Mouse (Mus musculus): ENCODE results near the gene Corin.
A peak's percentile ranks its signal among the peaks of the same experiment; 100 is the strongest.

The Corin gene

DNA sequence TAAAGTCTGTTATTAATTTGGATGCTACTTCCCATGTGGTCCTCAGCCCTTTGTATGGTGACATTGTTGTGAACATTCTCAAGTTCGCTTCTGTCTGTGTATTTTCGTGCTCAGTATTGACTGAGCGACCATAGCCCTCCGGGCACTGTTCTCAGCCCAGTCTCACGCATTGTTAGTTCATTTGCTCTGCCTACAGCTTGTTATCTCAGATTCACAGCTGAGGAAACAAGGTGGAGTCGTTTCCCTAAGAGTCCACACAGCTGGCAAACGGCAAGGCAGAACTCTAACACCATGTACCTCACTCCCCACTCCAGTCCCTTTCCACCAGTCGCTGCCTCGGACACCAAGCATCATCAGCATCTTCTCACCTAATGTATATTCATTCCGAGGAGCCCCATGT lies 63.1 kb downstream of the Corin start:
- DNase-seq: no peak

DNA sequence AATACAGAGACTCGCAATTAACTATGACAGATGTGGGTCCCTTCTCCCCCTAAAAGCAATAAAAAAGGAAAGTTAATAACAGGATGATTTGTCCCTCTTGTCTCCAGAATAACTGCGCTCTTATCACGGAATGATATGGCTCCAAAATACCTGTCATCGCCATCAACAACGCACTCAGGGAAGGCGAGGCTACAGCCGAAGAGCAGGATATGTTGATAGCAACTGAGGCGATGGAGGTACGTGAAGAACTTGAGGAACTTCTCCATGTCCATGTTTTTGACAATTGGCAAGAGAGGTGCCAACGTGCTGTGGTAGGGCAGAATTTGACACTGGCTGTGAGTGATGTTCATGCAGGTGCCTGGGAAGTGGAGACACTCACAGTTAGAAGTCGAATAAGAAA lies 69.2 kb downstream of the Corin start:
- no peak for DNase-seq

DNA sequence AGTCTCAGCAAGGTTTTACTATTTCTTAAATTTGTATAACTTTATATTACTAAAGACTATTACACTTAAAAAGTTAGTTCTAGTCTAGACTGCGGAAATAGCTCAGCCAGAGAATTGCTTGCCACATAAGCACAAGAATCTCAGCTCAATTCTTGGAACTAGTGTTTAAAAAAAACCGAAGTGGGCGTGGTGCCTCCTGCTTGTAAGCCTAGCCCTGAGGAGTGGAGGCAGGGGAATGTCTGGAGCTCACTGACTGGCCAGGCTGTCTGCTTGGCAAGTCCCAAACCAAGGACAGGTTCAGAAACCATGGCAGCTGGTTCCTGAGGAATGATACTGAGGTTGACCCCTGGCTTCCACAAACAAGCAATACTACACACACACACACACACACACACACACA lies 72.4 kb downstream of the Corin start:
- DNase-seq: no peak

DNA sequence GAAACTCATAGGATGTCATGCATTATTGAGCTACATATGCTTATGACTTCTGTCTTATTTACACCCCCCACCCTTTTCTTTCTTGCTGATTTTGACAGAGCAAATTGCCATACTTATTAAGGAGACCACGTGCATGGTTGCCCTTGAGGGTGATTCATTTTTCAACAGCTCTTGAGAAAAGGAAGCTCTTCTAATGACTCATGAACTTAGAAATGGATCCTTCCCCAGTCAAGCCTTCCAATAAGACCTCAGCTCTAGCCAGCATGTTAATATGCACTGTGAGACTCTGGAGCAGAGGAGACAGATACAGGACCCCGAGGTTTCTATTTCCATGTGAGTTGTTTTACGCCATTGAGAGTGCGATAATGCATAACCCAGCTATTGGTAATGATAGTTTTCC lies 76.7 kb downstream of the Corin start:
- no peak for DNase-seq

DNA sequence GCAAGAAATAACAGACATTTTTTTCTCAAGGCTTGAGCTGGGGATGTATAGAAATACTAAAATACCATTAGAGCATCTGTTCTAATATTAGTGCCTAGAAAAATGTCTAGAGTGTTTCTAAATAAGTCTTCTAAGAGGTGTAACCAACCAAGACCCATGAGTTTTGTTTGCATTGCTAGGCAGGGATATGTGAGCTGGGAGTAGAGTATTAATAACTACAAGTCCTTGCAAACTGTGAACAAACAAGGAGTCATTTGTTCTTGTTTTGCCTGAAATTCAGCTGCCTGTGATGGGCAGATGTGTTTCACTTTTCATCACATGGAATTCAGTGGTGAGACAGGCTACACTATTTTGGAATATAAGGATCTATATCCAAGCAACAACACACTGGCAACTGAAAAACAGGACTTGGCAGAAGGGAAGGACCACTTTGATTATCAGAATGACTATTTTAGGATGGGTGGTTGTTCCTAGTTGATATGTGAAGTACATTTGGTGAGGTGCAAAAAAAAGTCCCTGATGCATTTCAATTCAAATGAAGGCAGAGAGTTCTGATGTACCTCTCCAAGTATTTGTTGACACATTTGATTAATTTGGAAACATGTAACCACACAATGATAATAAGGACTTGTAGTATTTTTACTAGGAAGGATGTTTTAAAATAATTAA lies 78.8 kb downstream of the Corin start:
- no peak for DNase-seq

DNA sequence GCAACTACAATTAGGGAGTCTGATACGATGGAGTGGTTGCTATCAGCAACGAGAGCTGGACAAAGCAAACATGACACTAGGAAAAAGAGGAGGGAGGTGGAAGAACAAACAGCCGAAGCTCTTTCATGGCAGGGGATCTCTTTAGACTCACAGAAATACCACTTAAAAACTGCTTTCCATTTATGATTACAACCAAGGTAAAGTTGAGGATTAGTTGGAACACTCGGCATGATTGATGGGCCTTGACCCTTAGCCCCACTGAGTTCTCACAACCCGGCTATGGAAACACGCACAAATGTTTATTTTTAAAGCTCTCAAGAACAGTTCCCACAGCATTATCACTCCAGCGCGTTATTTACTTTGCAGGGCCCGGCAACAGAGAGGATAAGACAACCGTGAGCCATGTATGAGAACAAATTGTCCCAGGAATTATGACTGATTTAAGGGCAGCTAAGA lies 92.4 kb downstream of the Corin start:
- no peak for DNase-seq

DNA sequence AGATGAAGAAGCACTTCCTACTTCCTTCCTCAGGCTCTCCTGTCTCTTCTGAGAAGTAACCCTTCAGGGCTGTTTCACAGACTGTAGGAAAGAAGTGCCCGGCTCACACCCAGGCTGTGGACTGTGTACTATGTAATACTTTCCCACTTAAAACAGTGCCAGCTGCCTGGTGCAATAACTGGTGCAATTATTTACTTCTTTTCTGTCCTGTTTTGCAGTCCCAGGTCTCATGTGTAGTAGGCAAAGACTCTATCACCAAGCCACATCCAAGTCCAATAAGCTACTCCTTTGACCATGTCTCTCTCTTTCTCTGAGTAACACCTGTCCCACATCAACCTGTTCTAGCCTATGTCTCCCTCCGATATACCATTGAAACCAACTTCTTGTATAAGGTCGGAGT lies 93.4 kb downstream of the Corin start:
- DNase-seq: no peak

DNA sequence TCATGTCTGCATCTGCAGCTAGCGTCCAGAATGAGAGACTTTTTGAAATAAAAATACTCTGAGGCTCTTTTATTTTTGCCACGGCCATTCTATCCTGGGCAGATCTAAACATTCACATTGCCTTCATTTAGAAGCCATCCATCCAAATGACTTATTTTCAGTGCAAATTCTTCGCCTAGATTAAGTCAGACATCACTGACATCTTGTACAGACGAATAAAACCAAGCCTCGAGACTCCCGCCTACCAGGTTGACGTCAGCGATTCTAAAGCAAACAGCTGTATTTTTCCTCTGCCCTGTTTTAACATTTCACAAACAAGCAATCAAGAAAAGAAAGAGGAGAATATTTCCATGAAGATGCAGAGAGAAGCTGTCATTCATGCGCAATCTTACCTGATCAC lies 100.9 kb downstream of the Corin start:
- DNase-seq: no peak

DNA sequence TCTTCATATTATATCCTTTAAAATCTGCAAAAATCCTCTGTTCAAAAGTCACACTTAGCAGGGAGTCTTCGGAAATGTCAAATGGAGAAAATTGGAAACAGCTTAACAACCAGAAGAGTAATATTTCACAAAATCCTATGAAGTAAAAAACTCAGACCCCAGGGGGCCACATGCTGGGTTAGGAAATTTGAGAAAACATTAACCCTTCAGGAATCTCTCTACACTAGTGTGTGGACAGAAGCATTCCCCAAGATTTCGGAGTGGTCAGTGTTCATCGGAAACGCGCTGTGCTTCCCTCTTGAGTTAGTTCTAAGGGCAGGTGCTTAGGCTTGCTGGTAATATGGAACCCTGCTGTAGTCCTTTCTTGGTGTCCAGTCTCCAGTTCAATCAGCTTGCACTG lies 101.4 kb downstream of the Corin start:
- no peak for DNase-seq

DNA sequence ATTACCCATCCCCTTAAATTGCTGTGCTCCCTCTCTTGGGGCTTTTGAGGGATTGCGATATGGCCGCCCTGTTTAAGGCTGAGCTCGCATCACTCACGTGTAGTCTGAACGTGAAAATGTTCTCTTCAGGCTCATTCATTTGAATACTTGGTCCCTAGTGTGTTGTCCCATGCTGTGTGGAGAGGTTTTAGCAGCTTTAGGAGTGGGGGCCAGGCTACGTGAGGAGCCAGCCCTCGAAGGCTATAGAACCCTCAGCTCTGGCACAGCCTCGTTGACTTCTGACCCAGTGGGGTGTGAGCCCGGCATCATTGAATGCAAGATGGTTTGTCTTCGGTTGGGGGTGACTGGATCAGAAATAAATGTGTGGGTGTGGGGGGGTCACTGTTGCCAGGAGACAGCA lies 102.5 kb downstream of the Corin start:
- DNase-seq: no peak

DNA sequence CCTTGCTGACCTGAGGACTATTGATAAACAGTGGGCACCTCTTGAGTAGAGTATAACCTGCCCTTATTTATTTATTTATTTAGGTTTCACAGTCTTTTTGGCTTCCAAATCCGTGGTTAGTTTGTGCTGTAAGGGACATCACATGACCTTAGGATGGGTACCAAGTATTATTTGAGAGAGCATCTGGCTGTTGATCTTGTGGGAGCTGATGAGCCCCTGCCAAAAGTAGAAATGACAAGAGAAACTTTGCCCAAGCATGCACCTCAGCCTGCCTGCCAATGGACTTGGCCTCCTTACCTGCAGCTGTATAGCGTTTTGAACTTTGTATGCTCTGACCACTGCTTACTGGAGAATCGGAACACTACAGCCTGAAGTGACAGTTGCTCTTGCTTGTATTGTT lies 103.0 kb downstream of the Corin start:
- no peak for DNase-seq

DNA sequence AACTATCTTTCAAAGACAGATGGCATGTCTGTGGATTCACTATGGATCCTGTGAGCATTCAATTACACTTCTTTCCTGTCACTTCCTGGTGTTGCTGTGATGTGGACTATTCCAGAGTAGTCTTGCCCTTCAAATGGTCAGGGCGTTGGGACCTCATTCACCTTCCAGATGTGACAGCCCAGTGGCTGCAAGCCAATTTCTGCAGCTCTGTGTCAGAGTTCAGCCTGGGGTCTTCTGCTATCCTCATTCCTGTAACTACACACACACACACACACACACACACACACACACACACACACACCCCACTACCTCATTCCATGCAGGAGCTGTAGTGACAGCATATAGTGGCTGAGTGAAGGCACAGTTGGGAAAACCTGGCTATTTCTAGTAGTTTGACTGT lies 122.1 kb downstream of the Corin start:
- no peak for DNase-seq

DNA sequence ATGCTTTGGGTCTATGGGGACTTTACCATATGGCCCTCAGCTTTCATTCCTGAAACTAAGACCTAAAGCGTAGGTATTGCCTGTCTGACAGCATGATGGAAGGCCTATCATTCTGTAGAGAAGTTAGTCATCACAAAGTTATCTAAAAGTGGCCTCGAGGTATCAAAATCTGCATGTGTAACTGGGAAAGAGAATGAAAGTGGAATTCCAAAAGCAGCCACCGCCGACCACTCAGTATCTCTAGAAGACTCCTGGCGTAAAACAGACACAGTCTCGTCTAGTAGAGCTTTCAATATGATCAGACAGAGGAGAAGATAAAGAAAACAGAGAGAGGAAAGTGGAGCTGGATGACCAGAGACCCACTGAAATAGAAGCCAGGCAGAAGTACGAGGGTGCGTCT lies 123.7 kb downstream of the Corin start:
- no peak for DNase-seq

DNA sequence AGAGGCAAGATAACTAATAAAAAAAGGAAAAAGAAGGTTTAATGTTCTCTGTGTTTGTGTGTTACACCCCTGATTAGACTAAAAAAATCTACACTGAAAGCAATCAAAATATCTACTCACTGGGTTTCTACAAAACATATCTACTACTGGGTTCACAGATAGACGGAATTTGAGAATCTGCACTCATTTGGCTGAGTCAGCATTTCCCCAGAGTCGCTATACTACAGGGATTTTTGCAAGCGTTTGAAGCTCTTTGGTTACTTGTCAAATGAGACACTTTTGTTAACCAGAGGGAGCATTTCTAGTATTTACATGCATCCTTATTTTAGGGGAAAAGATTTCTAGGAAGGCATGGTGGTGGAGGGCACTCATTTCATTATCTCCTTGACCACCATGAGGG lies 136.3 kb downstream of the Corin start:
- no peak for DNase-seq

DNA sequence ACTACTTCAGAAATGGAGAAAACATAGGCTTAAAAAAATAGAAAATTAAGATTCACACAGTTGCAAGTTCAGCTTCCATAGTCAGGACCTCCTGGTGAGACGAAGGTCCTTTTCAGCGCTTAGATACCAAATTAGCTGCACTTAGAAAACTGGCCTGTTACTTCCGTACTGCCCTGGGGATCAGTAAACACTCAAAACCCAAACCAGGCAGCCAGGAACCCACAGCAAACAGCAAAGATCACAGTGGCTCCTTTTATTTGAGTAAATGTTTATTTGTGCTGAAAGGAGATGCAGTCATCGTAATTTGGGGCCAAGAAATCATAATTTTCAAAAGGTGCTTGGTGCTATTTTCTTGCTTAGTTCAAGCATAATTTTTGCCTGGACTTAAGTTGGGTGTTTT lies 138.5 kb downstream of the Corin start:
- no peak for DNase-seq

DNA sequence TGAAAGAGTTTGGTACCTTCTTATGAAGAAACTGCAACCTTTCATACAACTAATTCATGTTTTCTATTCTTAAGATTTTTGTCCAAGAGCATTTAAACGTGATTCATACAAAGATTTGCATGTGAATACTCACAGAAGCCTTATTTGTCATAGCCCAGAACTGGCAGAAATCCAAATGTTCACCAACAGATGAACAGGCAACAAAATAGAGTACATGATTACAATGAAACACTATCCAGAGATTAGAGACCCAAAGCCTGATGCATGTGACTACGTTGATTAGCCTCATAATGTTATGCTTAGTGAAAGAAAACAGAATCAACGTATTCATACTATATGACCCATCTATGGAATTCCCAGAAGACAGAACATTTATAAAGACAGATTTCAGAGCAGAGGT lies 140.4 kb downstream of the Corin start:
- DNase-seq: no peak

DNA sequence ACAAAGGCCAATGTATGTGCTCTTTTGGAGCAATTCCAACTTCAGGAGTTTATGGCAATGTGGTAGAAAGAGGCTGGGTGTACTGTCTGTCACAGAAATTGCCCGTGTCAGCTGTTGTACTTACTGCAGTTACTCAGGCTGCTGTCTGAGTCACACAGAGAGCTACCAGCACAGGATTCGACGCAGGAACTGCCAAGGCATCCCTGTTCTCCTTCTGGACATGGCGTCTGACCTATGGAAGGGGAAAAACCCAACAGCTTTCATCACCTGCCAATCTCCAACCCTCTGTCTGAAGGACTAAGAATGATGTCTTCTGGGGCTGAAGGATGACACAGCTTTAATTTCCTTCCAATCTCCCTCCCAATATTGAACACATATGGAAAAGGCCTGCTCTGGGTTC lies 150.5 kb downstream of the Corin start:
- no peak for DNase-seq

DNA sequence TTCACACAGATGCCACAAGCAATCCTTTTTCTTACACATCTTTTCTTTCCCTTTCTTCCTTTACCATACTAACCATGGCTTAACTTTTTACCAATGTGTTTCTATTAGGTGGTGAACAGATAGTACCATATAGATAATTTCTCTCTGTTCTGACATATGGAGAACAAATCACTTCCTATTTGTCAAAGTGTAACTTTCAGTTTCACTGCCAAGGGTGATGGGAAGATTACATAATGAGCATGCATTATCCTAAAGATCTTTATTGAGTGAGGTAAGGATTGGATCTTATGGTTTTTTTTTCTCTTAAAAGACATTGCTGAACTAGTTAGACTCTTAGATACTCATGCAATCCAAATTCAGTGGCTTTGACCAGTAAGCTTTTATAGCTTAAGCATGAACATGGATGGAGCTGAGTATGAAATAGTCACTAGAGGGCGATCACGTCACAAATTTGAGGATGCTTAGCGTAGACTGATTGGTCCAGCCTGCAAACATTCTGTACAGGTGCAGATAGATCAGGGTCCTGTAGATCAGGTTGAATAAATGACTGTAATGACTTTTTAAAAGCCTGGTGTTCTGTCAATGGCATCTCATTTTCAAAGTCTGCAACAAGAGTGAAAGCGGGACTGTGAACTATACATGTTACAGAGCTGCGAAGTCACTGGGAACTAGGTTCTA lies 154.1 kb downstream of the Corin start:
- peak; percentile 28 for DNase-seq

DNA sequence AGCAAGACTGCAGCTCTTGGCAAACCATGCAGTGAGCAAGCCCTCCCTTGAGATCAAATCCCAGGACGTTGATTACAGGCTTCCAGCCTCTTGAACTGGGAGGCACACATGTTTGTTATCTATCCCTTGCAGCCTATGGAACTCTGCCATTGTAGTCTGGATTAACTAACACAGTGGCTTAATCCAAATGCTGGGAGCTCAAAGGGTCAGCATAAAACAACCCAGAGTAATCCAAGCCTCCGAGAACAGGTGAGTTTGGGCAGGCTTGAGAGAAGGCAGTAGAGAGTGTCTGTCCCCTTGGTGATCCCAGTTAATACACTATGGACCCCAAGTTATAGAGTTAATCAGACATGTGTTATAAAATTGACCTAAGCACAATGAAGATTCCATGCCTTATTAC lies 155.7 kb downstream of the Corin start:
- DNase-seq: no peak

DNA sequence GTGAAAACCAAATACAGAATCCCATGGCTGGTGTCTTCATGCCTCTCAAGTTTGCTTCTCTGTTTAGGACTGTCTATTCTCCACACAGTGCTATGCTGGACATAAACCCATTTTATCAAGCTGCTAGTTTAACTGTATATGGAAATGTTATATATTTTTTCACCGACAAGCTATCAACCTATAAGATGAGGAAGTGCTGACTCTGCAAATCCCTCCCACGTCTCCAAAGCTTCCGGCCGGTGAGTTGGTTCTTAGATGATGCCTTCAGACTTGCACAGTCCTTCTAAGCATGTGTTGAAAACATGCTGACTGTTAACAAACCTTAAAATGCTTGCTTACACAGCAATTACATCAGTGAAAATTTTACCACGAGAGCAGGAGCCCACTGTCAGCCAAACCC lies 168.4 kb downstream of the Corin start:
- no peak for DNase-seq

DNA sequence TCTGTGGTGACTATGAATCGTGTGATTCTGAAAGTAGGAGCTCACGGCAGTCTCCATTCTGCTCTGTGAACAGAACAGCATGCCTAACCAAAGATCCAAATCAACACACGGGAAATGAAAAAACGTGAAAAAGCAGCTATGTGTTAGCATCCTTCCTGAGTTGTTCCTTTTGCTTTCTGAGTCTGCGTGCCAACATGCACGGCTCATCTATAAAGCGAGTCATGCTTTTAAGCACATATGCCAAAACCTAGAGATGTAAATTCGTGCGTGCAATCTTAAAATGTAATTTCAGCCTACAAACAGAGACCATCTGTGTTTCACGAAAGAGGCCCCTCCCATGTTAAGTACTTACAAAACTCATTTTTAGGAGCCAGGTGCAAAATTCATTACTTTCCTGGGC lies 171.4 kb downstream of the Corin start:
- no peak for DNase-seq

DNA sequence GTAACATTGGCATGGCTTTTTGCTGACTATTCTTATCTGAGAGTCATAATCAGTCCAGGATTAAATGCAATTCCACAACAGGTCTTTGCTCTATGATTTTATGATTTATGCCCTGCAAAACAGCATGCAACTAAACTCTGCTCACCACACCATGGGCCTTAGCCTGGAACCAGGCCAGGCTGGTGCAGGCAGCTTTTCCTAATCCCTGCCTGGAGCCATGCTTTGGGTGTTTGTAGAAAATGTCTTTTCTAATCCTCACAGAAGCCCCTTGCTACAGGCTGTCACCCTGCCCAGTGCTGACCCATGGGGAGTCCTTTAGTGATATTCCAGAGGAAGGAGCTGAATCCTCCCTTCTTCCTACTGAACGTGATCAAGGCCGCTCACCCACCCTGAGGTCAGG lies 173.1 kb downstream of the Corin start:
- DNase-seq: no peak

DNA sequence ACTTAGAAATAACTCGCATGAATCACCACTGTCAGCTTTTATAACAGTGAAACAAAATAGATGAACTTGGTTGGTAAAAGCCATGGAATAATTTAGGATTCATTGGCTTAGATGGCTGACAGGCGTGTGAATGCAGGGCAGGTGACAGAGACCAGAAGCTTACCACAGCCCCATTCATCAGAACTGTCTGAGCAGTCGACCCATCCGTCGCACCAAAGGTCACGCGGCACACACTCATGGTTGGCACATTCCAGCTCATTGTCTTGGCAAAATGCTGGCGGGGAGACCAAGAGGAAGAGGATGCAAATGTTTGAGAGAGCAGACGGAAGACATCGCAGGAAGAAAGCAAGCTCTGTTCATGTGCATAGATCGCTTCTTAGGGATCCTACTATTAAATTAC lies 173.6 kb downstream of the Corin start:
- DNase-seq: no peak

DNA sequence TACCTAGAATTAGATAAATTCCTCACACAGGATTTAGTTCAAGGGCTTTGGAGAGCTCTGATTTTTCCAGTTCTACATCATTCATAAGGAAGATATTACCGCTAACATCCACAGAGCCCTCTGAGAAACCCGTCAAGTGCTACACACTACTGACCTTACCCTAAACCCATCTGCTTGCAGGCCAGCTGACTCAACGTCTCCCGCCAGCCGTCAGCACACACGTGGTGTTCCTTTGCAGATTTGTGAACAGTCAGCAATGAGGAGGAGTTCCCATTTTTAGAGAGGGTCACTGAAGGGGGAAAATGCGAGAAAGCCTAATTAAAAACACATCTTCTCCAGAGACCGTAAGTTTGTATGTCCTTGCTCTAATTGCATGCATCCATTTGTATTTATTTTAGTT lies 174.8 kb downstream of the Corin start:
- no peak for DNase-seq

DNA sequence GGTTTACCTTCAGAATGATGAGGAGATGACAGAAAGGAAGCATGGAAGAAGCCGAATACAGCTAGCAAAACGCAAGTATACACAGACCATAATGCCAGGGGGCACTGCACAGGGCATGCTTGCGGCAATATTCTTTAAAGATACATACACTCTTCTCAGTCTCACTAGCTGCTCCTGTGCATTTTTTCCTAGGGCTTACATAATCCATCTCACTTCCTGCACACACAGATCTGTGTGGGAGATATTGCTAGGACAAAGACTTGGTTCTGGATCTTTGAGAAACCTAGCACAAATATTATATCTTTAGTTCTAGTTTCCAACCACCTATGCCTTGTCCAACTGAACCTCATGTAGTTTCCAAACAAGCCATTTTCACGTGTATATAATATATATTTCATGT lies 189.0 kb downstream of the Corin start:
- DNase-seq: no peak

Data from right cerebral cortex, postnatal 14 days (tissue).